Mouse (Mus musculus) hematopoietic stem cell, adult 5-6 weeks (primary cell): ENCODE results near the gene Srrd. TPM values are rescaled to one million over a fixed set of nuclear protein-coding genes. Genes with fewer than 3 reads are reported as not detected.

Experiments used
- ATAC-seq, 2 experiments: fragments of 125-278 bp in 1 of 2; replicated peaks in 1 of 2; 2 replicates each; pipeline ENCODE4 v1.8.0; 2016 to 2017; ENCODE audit warnings: inconsistent platforms in 2 of 2, mild to moderate bottlenecking in 2 of 2, moderate number of reproducible peaks in 2 of 2, low read depth in 1 of 2, moderate TSS enrichment in 1 of 2; ENCODE audit not compliant: low FRiP score in 2 of 2, poor library complexity in 2 of 2, severe bottlenecking in 2 of 2, insufficient read depth in 1 of 2, low TSS enrichment in 1 of 2
- total RNA-seq: library from RNA; stranded (forward); fragments of 172-1452, 232-1000 nt; gene quantifications from 2 replicates; pipeline ENCODE4 v1.2.3, GENCODE M21; 2017

Srrd gene
- total RNA-seq = 15.5 and 16.5 TPM in 2 replicates

DNA sequence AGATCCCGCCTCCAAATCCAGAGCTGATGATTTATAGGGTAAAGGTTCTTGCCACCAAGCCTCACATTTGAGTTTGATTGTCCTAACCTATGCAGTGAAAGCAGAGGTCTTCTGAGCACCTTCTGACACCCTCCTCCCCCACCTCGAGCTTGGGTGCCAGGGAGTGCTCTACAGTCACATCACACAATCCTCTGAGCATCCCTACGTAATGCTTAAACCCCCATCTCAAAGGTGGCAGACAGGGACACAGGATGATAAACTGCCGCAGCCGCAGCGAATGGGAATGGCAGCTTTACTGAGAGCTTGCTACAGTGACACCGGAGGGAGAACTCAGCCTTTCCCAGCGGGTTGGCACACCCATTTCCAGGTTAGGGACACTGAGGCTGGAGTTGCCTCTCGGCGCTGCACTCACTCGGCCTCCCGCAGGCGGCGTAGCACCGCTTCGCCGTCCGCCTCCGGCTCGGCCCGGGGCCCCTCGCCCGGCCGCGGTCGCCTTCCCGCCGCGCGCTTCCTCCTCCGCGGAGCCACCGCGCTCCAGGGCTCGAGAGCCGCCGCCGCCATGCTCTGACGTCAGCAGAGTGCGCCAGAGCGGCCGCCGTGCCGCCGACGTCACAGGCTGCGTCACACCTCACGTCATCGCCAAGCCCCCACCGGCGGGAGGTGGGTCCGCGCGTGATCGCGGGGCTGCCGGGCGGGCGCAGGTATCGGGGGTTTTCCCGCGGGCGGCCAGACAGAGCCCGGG is at the start of gene Srrd, which contains the start of gene Hps4:
TSS of gene Srrd (minus strand) at position 578 of the 742 bp plus-strand sequence.
TSS of gene Hps4 (plus strand) at position 621 of the 742 bp plus-strand sequence.
- ATAC-seq = peak; percentile 44 to 79

DNA sequence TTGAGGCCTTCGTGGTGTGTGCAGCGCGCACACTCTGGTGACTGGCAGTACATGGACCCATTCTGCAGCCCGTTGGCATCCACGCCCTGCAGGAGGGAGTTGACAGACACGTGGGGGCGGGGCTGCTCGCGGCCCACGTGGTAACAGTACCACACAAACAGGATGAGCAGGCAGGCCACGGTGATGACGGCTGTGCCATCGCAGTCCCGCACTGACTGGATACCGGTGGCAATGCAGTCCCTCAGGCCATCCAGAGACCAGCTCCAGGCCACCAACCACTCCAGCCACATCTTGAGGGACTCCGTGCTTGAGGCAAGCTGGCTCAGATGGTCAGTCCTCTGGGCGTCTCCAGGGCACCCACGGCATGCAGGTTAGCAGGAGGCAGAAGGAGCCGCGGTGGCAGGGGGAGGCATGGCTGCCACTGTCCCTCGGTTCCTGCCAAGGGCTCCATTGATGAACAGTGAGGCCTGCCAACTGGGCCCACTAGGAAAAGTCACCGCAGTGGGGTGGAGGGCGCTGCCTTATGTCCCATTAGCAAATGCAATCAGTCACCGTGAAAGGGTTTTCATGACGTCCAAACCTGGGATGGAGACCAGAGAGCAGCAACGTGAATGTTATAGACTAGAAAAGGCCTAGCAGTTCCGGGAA is 49.0 kb upstream of the Srrd start:
- no peak for ATAC-seq

DNA sequence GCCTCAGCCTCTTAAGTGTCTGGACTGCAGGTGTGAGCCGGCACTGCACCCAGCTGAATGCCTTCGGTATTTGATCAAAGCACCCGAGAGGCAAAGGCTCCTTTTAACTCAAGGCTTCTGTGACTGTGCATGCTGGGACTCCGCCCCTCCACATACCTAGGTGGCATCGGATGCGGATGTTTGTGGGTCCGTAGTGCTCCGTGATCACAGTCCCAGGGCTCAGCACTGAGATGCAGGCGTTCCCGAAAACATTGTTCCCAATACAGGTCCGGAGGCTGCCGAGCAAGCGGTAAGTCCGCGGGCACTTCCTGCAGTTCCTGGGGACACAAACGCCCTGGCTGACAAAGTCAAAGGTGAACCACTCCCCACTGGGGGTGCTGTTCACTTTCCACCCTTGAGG is 48.2 kb upstream of the Srrd start:
- ATAC-seq = no peak

DNA sequence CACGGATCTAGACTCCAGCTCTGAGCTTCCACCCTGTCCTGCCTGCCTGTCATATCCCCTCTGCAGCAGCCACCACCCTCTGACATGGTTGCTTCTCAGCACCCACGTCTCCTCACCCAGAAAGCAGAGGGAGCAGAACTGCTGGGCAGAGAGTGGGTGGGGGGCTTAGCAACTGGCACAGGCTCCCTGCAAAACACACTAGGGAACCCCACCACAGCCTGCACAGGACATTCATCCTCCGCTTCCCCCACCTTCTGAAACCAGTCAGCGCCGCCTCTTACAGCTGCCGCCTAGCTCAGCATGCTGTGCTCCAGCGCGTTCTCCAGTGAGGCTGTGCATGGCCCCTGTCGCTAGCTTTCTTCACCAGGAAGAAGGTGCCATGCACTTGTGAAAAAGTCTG is 46.5 kb upstream of the Srrd start:
- no peak for ATAC-seq

DNA sequence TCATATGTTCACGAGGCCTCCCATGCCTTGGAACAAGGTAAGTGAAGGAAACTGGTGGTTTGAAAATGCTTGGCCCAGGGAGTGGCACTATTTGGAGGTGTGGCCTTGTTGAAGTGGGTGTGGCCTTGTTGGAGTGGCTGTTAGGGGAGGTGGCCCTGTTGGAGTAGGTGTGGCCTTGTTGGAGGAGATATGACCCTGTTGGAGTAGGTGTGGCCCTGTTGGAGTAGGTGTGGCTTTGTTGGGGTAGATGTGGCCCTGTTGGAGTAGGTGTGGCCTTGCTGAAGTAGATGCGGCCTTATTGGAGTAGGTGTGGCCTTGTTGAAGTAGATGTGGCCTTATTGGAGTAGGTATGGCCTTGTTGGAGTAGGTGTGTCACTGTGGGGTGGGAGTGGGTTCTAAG is 43.1 kb upstream of the Srrd start:
- no peak for ATAC-seq

DNA sequence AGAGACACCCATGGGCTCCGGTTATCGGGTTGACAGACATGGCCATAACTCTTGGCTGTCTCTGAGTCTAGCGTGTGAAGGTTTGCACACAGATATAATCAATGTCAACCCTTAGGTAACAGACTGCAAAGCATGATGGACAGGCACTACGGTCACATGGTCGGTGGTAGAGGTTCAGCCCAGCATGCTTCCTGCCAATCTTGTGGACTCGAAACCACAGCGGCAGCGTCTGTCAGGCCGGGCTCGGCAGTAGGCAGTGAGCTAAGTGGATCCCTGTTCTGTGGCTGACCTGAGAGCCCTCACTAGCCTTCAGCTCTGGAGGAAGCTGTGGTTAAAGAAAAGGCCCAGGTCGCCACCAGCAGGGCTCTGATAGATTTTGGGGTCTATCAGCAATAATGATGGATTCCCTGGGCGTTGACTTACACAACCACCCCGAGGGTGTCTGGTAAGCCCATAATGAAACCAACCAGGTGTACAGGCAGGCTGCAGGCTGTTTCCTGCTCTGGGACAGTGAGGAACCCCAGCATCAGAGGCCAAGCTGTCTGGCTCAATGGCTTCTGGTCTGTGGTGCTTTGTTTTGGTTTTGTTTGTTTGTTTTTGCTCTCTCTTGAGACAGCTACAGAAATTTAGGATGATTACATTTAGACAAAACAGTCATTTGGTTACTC is 42.1 kb upstream of the Srrd start:
- peak; percentile 78 to 84 for ATAC-seq

DNA sequence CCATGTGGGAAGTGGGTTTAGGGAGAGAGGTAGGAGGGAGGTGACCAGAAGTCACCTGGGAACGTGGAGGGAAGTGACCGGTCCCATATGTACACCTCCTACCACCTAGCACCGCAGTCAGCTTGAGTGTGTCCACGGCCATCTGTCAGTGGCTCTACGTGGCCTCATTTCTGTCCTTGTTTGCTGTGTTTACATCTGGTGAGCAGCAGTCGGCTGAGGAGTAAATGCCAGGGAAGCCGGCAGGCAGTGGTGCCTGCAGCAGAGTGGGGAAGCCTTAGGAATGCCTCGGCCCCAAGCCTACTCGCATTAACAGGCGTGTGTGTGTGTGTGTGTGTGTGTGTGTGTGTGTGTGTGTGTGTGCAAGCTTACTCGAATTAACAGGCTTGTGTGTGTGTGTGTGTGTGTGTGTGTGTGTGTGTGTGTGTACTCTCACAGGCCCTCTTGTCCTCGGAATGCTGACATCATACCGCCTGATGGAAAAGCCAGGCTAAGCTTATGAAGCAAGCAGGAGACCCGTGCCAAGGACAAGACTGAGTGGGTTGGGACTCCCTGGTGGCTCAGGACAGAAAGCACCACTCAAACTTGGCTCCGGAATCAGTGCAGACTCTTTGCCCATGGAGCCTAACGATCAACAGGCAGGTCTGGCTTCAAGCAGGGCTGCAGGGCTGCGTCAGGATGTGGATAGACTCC is 39.9 kb upstream of the Srrd start:
- ATAC-seq = no peak

DNA sequence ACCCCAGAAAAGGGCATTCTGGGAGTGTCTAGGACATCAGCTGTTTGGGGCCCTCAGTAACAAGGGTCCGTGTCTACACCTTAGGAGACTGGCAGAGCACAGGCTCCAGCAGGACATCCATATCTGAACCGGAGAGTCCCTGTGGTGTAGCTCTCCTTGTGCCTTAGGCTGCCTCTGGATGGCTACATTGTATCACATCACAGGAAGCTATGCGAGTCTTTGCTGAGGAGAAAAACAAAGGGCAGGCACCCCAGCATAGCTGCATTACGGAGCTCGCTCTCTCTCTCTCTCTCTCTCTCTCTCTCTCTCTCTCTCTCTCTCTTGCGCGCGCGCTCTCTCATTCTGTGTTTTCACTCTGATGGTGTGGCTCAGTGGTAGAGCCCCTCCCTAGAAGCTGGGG is 39.2 kb upstream of the Srrd start:
- no peak for ATAC-seq

DNA sequence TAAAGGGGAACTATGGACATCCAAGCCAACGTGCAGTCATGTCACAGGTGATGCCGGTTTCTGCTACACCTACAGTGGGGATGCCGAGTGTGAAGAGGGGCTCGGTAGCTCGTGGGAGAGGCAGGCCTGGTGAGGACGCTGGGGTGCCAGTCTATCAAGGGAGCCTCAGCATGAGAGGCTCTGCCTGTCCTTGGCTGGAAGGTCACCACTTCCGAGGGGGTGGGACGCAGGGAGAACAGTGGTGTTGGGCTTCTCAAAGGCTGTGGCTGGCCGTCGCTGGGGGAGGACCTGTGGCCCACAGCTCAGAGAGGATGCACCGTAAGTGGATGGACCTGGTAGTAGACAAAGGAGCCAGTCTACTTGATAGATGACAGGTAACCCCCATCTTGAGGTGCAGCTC is 38.3 kb upstream of the Srrd start:
- ATAC-seq = no peak

DNA sequence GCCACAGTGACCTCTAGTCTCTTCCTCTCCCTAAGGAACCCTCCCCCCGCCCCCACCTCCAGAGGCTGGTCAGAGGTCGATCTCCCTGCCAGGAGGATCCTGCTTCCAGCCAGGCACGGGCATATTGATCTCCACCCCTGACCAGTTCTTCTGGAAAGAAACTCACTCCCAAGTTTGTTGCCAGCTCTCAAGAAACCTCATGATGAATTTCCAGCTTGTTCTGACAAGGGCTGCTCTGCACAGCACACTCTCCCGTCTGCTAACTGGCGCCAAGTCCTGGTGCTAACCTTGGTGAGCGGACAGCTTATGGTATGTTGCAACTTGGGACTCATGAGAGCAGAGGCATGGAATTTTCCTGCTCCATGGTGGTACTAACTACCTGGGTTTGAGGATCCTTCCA is 35.9 kb upstream of the Srrd start:
- no peak for ATAC-seq

DNA sequence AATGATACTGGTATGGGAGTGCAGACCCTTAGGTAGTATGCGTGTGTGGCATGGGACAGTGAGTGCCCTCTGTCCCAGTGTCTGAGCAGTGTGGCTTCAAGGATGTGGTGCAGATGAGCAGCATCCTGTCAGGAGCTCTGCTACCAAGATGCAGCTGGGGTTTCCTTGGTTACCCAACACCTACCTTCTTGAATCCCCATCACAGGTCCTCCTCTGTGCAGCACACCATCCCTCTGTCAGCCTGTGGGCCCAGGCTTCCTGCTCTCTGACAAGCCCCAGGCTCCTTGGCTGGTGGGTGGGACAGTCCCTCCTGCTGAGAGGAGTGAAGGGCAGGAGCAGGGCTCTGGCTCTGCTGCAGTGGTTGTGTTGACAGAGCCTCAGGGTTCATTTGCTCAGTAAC is 34.5 kb upstream of the Srrd start:
- no peak for ATAC-seq

DNA sequence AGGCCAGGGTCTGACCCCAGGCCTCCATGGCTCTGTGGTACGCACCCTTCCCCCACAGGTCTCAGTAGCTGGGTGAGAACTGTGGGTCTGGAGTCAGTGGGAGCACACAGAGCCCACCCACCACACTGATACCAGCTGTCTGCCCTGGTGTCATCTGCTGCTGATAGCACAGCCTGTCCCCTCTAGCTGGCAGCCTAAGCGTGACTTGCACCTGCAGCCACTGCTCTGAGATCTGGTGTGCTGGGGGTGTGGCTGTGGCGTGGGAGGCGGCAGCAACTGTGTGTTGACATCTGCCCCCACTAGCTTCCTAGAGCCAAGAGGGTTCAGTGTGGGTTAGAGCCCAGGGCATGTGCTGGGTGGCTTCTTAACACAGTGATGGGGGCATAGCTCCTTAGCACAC is 33.3 kb upstream of the Srrd start:
- ATAC-seq = no peak

DNA sequence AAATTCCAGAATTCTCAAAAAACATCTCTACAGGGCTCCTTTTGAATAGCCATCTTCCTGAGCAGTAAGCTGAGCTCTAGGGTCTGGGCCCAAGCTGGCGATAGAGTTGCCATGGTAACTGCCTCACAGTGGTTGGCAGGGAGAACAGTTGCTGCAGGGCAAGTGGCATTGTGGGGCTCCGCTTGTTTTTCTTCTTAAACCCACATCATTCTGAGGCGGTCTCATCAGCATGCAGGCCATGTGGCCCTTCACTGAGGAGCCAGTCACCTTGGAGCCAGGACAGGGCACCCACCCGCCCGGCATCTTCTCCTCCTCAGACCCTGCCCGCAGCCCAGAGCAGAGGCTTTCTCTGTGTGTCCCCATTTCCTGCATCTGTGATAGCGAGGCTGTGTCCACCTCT is 29.1 kb upstream of the Srrd start:
- ATAC-seq = no peak

DNA sequence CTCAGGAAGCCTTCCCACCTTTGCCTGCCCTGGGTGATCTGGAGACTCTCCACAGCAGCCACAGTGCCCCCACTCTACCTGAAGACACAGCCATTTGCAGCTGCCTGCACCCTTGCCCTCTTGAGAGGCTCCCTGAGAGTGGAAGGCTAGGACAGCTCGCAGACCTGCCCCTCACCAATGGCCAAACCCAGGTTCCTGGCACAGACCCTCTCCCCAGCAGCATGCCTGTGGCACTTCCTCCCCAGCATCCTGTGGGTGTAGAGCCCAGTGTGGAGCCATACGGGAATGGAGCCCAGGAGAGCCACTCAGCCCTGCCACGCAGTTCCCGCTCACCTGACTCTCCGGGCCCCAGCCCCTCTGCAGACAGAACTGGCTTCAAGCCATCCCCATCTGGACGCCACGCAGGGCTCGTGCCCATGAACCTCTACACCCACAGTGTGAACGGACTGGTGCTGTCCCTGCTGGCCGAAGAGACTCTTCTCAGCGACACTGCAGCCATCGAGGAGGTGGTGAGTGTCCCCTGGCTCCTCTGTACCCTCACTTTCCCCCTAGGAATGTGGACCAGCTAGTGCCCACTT is 27.5 kb upstream of the Srrd start:
- ATAC-seq = no peak

DNA sequence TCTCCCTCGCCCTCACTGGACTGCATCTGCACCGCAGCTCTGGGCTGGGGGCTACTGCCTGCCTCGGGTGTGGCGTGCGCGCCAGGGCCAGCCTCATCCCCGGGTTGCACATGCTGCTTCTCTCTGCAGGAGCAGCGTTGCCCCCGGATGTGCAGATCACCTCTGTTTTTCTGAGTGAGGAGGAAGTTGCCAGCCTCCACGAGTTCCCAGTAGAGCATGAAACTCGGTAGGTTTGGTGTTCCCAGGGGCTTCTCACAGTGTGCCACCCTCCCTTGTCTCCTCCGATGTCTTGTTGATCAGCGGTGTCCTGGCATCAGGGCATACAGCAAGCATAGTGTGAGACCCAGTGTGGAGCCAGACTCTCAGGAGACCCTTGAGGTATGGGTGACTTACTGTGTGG is 26.5 kb upstream of the Srrd start:
- ATAC-seq = no peak

DNA sequence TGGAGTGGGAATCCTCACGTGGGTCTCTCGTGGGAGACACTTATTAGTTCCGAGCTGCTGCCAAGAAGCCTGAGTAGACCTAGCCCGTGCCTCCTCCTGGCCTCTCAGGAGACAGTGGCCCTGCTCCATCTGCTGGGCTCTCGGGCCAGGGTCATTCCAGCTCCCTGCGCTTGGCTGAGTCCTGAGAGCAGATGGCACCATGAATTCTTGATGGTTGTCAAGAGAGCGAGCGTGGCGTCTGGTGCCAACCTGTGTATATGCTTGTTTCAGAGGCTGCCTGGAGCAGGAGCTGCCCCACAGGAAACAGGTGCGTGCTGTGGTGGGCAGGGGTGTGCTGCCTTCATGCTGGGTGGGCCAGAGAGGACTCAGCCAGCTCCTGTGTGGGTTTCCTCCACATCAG is 25.8 kb upstream of the Srrd start:
- peak; percentile 27 to 30; a peak in 3 of 4 replicates for ATAC-seq

DNA sequence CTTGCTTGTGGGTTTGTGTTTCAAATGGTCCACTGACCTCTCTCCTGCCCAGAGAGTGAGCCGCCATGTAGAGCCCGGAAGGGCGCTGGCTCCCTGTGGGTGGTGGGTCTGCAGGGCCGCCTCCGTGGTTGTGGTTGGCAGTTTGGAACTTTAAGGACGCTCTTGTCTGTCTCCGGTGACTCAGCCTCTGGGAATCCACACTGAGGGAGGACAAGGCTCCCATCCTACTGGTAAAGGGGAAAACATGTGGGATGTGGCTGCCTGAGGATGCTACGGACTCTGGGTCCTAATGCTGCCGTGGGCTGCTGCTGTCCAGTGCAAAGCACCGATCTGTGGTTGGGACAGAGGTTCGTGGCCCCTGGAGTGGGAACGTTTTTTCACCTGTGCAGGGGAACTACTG is 25.1 kb upstream of the Srrd start:
- ATAC-seq = no peak

DNA sequence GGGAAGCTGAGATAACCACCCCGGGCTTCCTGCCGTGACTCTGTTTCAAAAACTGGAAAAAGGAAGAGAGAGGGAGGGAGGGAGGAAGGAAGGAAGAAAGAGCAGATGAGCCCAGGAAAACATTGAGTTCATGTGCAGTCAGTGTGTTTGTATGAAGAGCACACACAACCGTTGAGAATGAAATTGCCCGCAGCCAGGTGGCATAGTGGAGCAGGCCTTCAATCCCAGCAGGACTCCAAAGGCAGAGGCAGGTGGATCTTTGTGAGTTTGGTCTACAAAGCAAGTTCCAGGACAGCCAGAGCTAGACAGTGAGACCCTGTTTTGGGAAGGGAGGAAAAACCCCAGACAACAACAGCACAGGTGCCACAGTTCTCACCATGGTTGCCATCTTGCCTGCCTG is 24.5 kb upstream of the Srrd start:
- ATAC-seq = no peak
